Mouse (Mus musculus): ENCODE data around the gene Gm20431. TPM values are rescaled to one million over a fixed set of nuclear protein-coding genes. Genes with fewer than 3 reads are reported as not detected.
A peak's percentile ranks its signal among the peaks of the same experiment; 100 is the strongest.
"Not testable (repeated sequence)": the region's sequence is repeated elsewhere in the genome, so short reads cannot be mapped to it uniquely, and the experiment has no call there.

The Gm20431 gene
- polyA plus RNA-seq, 2 experiments from 2014 or later, result not detected

GRCm38 (mm10) chr2:167659177-167659846, 2.0 kb downstream of the Gm20431 start:
- no peak for ATAC-seq

DNA sequence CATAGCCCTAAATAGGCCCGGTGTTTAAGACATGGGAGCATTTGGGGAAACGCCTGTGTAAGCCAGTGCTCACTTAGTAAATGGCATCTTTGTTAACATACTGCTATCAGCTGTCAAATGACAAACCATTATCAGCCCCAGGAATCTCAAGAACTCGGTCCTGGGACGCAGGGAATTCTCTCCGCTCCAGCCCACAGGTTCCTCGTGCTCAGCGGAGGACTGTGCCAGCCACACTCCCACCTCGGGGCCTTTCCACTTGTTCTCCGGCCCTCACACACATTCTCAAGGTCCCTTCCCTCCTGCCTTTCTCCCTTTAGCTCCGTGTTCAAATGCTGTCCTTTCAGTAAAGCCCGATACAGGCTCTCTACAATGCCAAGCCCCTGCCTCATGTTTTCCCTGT, 2.6 kb downstream of the Gm20431 start:
- no peak for ATAC-seq

DNA sequence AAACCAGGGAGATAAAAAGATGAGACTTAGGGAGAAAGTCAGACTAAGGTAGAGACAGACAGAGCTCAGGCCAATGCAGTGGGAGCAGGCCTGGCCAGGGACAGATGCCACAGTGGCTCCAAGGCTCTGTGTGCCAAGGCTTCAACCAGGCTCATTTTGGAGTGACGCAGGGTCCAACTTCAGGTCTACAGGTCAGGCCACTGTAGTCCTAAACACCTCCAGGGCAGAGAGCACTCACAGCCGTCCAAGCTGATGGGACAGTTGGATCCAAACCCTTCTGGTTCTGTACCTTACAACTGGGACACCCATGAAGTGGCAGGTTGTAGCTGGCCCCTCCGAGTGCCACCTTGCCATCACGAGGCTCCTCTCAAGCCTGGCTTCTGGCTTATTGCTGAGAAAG, 3.3 kb downstream of the Gm20431 start:
- no peak for ATAC-seq

DNA sequence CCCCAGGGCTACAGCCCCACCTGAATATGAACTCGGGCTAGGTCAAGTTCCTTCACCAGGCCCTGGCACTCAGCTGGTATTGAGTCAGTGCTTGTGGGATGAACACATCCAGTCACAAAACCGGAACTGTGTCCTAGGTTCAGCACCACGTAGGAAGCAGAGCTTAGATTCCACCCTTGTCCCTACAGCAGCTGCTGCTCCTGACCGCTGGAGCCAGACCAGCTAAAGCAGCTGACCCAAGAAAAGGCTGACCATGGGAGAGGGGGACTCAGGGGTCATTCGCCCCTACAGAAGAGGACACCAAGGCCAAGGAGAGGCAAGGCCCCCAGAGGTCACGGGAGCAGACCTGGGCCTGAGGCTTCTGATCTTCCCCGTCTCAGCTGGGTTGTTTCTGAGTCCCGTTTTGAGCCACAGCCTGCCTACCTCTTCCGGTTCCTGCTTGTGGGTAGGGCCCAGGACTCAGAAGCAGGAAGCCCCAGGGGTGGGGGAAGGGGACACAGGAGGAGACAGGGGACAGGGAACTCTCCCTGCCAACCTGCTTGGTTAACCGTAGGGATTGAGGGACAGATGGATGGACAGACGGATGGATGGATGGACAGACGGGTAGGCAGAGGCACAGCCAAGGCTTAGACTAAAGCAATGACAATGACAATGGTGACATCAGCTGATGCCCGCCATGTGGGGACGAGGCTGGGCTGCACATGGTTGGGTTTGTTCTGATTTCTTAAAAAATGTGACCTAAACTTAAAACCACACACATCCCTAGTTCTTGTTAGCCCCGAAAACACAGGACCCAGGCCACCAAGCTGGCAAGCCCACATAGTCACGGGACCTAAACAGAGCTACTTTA, 4.4 kb downstream of the Gm20431 start:
- ATAC-seq, result peak; percentile 84

GRCm38 (mm10) chr2:167654911-167655600, 6.2 kb downstream of the Gm20431 start:
- no peak for ATAC-seq

GRCm38 (mm10) chr2:167652694-167653093, 8.6 kb downstream of the Gm20431 start:
- ATAC-seq, result no peak

- ATAC-seq, result no peak
Measured at GRCm38 (mm10) chr2:167651622-167652021, 9.7 kb downstream of the Gm20431 start.

DNA sequence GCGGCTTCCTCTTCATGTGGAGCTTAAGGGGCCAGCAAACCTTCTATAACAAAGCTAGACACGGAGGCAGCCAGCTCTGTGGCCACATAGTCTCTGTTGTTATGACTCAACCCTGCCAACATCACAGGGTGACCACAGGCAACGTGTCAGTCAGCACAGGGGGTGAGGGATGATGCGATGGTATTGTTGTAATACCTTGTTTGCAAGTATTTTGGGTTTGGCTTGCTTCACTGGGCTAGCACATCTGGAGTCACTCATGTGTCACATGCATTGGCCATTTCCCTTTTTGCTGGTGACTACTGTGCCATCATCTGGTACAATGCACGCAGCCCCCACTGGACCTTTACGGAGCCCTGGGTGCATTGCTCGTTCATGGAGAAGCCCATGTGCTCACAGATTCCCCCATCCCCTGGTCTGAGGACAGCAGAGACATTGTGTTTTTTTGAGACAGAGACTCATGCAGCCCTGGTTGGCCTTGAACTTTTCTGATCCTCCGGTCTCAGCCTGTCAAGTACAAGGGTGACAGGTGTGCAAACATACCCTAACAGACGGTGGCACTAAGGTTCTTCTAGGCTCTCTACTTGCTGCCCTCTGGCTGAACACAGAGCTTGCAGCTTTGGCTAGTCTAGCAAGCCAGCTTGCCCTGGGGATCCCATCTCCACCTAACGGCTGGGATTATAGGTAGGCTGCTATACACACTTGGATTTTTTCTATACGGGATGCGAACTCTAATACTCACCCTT, 11.8 kb downstream of the Gm20431 start:
- no peak for ATAC-seq

- no peak for ATAC-seq
Measured at GRCm38 (mm10) chr2:167646411-167646810, 14.9 kb downstream of the Gm20431 start.

DNA sequence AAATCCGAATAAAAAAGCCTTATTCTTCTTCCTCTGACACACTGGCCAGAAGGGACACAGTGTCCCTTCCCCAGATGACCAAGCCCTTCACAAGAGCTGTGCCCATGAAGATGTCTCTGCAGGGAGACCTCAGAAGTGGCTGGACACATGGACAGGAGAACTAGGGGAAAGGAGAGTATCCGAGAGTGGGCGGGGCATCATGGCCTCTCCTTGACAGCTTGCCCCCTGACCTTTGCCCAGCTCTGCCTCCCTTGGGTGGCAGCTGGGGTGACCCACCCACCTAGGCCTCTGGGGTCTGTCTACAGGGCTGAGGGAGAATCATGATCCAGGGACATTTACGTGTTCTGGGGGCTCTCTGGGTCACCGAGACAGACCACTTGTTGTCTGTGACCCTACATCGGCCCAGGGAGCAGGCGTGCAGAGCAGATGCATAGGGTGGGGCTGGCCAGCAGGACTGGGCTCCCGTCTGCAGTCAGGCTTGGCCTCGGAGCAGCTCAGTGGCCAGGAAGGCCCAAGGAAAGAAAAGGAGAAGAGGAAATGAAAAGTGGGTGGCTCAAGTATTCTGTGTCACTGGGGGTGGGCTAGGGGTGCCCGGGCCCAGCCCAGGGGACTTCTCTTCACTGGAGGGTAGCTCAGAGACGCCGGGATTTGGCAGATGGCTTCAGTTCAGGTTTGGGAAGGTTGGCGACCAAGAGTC, 17.8 kb downstream of the Gm20431 start:
- not testable (repeated sequence) for ATAC-seq

DNA sequence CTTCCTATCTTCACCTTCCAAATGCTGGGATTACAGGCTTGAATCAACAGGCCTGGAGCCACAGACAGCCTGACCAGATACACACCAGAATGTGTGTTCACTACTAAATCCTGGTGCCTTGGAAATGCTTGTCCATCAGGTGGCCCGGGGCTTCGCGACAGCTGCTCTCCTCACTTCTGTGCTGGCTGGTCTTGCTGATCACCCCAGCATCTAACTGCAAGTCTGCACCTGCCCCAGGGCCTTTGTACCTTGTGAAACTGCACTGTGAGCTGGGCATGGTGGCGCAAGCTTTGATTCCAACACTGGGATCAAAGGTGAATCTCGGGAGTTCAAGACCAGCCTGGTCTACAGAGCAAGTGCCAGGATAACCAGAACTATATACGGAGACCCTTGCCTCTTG, 19.1 kb downstream of the Gm20431 start:
- no peak for ATAC-seq

GRCm38 (mm10) chr2:167641337-167641736, 20.0 kb downstream of the Gm20431 start:
- peak; percentile 71 for ATAC-seq

GRCm38 (mm10) chr2:167640279-167640678, 21.0 kb downstream of the Gm20431 start:
- ATAC-seq, result peak; percentile 54

DNA sequence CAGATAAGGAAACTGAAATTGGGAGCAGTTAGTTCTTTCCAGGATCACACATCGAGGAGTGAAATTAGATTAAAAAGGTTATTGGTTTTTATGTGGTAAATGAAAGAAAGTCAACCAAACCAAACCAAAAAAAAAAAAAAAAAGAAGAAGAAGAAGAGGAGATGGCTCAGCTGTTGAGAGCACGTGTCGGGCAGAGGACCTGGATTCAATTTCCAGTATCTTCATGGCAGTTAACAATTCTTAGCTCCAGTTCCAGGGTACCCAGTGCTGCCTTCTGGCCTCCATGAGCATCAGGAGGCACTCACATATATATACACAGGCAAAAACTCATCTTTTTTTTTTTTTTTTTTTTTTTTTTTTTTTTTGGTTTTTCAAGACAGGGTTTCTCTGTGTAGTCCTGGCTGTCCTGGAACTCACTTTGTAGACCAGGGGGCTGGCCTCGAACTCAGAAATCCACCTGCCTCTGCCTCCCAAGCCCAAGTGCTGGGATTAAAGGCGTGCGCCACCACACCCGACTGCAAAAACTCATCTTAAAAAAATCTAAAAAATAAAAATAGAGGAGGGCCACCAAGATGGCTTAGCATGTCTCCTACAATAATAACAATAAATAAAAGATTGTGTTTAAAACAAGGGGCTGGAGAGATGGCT, 26.3 kb downstream of the Gm20431 start:
- ATAC-seq, result no peak

DNA sequence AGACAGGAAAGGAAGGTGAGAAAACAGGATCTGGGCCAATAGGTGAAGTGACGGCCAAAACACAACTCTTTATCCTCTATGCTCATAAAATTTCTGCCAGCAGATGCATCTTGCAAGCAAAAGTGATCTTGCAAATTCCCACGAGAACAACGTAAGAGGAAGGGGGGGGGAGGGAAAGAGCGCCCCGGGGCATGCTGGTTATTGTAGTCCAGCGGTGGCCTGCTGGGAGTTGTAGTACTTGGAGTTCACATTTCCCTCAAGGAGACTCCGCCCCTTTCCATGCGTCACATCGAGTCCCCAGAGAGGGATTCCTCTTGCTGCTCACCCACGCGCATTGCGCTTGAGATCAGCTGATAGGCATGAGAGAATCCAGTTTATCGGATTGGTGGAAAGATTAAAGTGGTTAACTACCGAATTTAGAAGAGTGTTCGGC, 26.9 kb downstream of the Gm20431 start:
- peak; percentile 82 for ATAC-seq

DNA sequence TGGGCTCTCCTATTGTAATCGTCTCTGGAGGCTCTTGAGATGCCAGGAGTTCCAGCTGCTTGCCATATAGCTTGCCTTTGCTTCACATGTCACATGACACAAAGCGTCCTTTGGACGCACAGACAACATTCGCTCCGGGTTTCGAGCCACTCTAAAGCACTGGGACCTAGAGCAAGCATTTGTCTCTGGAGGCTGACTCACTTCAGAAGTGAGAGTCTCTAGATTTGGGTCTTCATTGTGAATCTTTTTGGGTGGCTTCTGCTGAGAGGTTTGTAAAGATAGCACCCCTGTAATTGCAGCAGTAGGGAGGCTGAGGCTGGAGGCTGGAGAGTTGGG, 27.8 kb downstream of the Gm20431 start:
- no peak for ATAC-seq

DNA sequence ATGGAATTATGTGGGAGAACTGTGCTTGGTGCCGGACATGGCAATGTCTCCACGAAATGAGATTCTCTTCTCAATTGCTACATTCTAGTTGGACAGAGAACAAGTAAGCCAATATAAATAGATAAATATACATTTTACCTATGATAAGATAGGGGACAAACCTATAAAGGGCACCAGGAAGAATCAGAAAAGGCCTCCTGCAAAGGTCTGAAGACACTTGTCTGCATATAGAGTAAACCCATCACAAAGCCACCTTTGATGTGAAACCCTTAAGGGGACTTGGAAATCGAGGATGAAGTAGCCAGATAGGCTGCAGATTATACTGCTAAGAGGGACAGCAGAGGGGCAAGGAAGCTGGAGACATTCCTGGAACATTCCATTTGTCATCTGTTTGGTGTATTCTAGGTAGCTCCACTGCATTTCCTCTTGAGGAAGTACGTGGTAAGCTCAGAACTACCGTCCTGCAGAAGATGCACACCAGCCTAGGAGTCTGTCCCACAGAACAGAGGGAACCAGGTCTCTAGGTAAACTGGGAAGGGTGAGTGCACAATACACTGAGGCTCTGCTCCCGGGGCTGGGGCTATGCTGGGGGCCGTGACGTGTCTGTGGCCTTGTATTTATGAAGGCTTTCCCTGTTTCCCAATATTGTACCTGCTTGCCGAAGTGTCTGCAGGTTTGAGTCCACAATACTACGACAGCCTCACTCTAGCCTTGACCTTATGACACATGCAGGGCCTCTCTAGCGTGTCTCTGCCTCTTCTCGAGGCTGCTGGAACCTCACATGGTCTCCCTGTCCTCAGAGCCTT, 28.4 kb downstream of the Gm20431 start:
- ATAC-seq, result no peak

DNA sequence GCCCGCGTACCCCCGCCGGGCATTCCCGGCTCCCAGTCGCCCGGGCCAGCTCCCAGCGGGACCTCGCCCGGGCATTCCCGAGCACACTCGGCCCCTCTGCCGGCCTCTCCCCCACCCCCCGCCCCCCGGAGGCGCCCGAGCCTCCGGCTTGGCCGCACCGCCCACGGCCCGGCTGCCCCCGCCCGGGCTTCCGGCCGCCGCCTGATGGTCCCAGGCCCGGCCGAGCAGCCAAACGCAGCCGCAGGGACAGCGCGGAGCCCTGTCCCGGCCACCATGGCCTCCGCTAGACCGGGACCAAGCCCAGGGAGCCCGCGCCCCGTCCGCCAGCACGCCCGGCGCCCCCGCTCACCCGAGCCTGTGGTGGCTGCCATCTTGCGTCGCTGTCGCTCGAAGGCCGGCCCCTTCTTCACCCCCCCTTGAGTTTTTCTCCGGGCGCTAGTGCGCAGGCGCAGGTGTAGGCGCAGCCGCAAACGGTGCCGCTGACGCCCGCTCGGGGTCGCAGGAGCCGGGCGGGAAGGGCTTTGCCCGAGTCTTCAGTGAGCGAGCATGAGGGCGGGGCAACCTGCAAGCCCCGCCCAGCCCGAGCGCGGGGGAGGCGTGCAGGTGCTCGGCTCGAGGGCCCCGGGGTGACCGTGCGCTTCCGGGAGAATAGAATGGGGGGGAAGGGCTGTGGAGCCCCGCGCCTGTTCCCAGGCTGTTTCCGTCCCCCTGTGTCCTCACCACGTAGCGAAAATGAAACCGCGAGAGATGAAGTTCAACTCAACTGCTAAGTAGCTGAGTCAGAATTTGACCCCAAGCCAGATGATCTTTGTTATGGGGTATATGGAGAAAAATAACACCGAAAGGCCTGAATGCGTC, 29.5 kb downstream of the Gm20431 start, which contains the start of gene Ube2v1:
Gene Ube2v1, minus strand, starts transcription at position 505 of the 858 bp plus-strand sequence.
- ATAC-seq, result peak; percentile 82

GRCm38 (mm10) chr2:167631181-167631590, 30.1 kb downstream of the Gm20431 start:
- no peak for ATAC-seq

GRCm38 (mm10) chr2:167630421-167630820, 30.9 kb downstream of the Gm20431 start:
- no peak for ATAC-seq

Data from CD4-positive, CD25-positive, alpha-beta regulatory T cell, adult 4 months (primary cell).